In the genomic region with DNA sequence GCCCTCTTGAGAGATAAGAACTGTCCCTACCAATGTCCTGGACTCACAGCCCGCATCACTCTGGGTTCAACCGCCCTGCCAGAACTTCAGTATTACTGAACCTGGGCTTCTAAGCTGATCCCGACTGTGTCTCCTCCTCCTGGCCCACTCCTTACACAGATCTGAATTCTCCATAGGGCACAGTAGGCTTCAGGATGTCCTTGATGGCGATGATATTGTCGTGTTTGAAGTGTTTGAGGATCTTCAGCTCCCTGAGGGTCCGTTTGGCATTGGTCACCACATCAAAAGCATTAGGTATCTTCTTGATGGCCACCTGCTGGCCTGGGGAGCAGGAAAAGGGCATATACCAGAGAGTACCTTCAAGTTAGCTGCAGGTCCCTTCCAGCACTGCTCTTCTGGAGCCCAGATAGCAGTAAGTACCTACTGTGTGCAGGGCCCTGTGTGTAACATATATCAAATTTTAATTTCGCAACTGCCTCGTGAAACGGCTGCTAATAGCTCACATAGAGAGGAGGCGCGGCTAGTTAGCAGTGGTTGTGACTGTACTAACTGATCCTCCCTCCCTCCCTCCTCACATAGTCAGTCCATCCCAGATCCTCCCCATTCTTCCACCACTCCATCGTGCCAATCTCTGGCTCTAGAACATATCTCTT, we compare ENCODE assay signal across 9 mouse cellular contexts. TPM values are rescaled to one million over a fixed set of nuclear protein-coding genes. Genes with fewer than 3 reads are reported as not detected.
DNase-seq lines count a peak whose midpoint lies in the region; ATAC-seq and TF ChIP-seq lines count a peak whose summit lies in the region.
"Had no signal": no experiment of that assay in that cellular context is flagged by ENCODE, and none has a peak within 500 bp of the region (broad histone marks: within the 10 kb centered on the region; RNA-seq: fewer than 3 reads in every experiment).

No protein-coding gene starts in this region.

- peak overlapping the region; percentile 90; the same call in 1 of the 2 replicates for H3K27ac ChIP-seq in gastrocnemius, adult 2 months
- peak overlapping the region; percentile 90; the same call in 1 of the 2 replicates for H3K27ac ChIP-seq in forebrain, embryonic 13.5 days
- H3K27ac ChIP-seq in liver, embryonic 13.5 days, result no peak overlapping the region

- no peaks in the 10 kb centered on the region for H3K27me3 ChIP-seq in C2C12 (ENCODE audit: control insufficient read depth, insufficient read depth, insufficient read length)
- H3K27me3 ChIP-seq in forebrain, embryonic 13.5 days, result no peaks in the 10 kb centered on the region
- no peaks in the 10 kb centered on the region for H3K27me3 ChIP-seq in liver, embryonic 13.5 days

- peak overlapping the region; percentile 84 for H3K9ac ChIP-seq in forebrain, embryonic 13.5 days
- H3K9ac ChIP-seq in liver, embryonic 13.5 days, result peak overlapping the region; percentile 80

- H3K4me2 ChIP-seq in forebrain, embryonic 13.5 days, result peak overlapping the region; percentile 85
- peak overlapping the region; percentile 92 for H3K4me2 ChIP-seq in liver, embryonic 13.5 days

- H3K79me3 ChIP-seq in C2C12 (ENCODE audit: low read depth), result peaks cover 25% of the 10 kb centered on the region

- H3ac ChIP-seq in C2C12 (ENCODE audit: control insufficient read depth, insufficient read length, low read depth), result no peak overlapping the region

- H3K79me2 ChIP-seq in C2C12 (ENCODE audit: control insufficient read depth, insufficient read depth), result peaks cover 41% of the 10 kb centered on the region

- peaks cover 56% of the 10 kb centered on the region for H3K4me1 ChIP-seq in forebrain, embryonic 13.5 days
- H3K4me1 ChIP-seq in liver, embryonic 13.5 days (replicated peaks), result peaks cover 24% of the 10 kb centered on the region

- DNase-seq in gastrocnemius, adult 2 months, result no peak
- no peak for DNase-seq in gastrocnemius, postnatal 10 days
- DNase-seq in liver, embryonic 13.5 days, result no peak
- DNase-seq in thymus, postnatal 14 days, result no peak
- no peak for DNase-seq in left cerebral cortex, postnatal 14 days (ENCODE audit: low spot score in 2 of 2)
- DNase-seq in layer of hippocampus, postnatal 14 days (ENCODE audit: low spot score in 2 of 2), result no peak
- DNase-seq: B cell, adult 2 months had no signal

- no peak for ATAC-seq in forebrain, embryonic 13.5 days
- ATAC-seq in liver, embryonic 13.5 days (ENCODE audit: low read depth), result no peak

- no peaks in the 10 kb centered on the region for H3K9me3 ChIP-seq in forebrain, embryonic 13.5 days (replicated peaks)
- no peaks in the 10 kb centered on the region for H3K9me3 ChIP-seq in liver, embryonic 13.5 days (replicated peaks)

- TF ChIP-seq CTCF in gastrocnemius, adult 2 months (IDR thresholded peaks at IDR 0.05), result no peak
- no peak for TF ChIP-seq CTCF in C2C12 (IDR thresholded peaks at IDR 0.05; ENCODE audit: control insufficient read depth, insufficient read depth, insufficient read length)

- peak overlapping the region; percentile 83 for H3K4me3 ChIP-seq in gastrocnemius, adult 2 months
- peak overlapping the region; percentile 94 for H3K4me3 ChIP-seq in C2C12 (ENCODE audit: insufficient read depth, poor library complexity, severe bottlenecking)
- H3K4me3 ChIP-seq in forebrain, embryonic 13.5 days, result peak overlapping the region; percentile 67
- H3K4me3 ChIP-seq in liver, embryonic 13.5 days (replicated peaks), result peak overlapping the region; percentile 87

- peaks cover 49% of the 10 kb centered on the region for H3K36me3 ChIP-seq in C2C12 (ENCODE audit: control insufficient read depth, insufficient read depth)
- peaks cover 48% of the 10 kb centered on the region for H3K36me3 ChIP-seq in forebrain, embryonic 13.5 days (ENCODE audit: poor library complexity, severe bottlenecking)
- peaks cover 39% of the 10 kb centered on the region for H3K36me3 ChIP-seq in liver, embryonic 13.5 days

- intact Hi-C loops in gastrocnemius, adult 2 months (cut with DNase I), result no loop called here
- intact Hi-C loops in left cerebral cortex, postnatal 14 days (cut with DNase I), result loop anchor here (5.0 kb wide), 1 partner anchor 41 kb away; the partner anchor contains the start of gene Rnf112

- WGBS in forebrain, embryonic 13.5 days, result 82% methylated on average over 12 of the region's 12 CpGs
- whole genome bisulfite sequencing in liver, embryonic 13.5 days (ENCODE audit: insufficient replicate concordance), result 68% methylated on average over 12 of the region's 12 CpGs

TF ChIP-seq in C2C12, 6 proteins besides CTCF, POLR2A, EP300 and RAD21:
- TF ChIP-seq USF1 (IDR thresholded peaks at IDR 0.05; ENCODE audit: low read depth) (no peak), CEBPB (IDR thresholded peaks at IDR 0.05; ENCODE audit: low read depth) (peak; percentile 10)

RNA-seq across cellular contexts. Expression of gene Mapk7, which starts 1.3 kb away (rescaled TPM):
- 1 to 10 TPM; 2.7 to 2.9 TPM for total RNA-seq in gastrocnemius, adult 2 months (2021)
- 10 to 100 TPM in 1 of 2 experiments, 1 to 10 TPM in 1; 8.4 to 12.9 TPM for total RNA-seq in gastrocnemius, postnatal 10 days (2021)
- polyA plus RNA-seq in C2C12 (2012; fragmentation: generic; extraction: Trizol), result 21.3 TPM
- polyA plus RNA-seq in forebrain, embryonic 13.5 days (2015; fragmentation: Nextera tagmentation; extraction: Ambion mirVana), result 91.2 and 96.8 TPM in 2 replicates
- 7.2 and 8.8 TPM in 2 replicates for polyA plus RNA-seq in liver, embryonic 13.5 days (2015; fragmentation: Nextera tagmentation; extraction: Ambion mirVana)
- total RNA-seq in left cerebral cortex, postnatal 14 days (2021), result 10 to 100 TPM; 30.5 to 32.4 TPM
- total RNA-seq in layer of hippocampus, postnatal 14 days (2021), result 10 to 100 TPM; 32.8 to 36.2 TPM

RNA-seq across cellular contexts. Expression of gene Mfap4, which starts 7.6 kb away (rescaled TPM):
- 10 to 100 TPM in 1 of 2 experiments, 1 to 10 TPM in 1; 6.9 to 36.6 TPM for total RNA-seq in gastrocnemius, adult 2 months (2021)
- total RNA-seq in gastrocnemius, postnatal 10 days (2021), result 100 to 1,000 TPM; 245 to 288 TPM
- not detected for polyA plus RNA-seq in C2C12 (2012; fragmentation: generic; extraction: Trizol)
- polyA plus RNA-seq in forebrain, embryonic 13.5 days (2015; fragmentation: Nextera tagmentation; extraction: Ambion mirVana), result 56.9 and 57.1 TPM in 2 replicates
- 8.4 and 9.3 TPM in 2 replicates for polyA plus RNA-seq in liver, embryonic 13.5 days (2015; fragmentation: Nextera tagmentation; extraction: Ambion mirVana)
- total RNA-seq in left cerebral cortex, postnatal 14 days (2021), result 10 to 100 TPM; 11.1 to 11.6 TPM
- 10 to 100 TPM in 1 of 2 experiments, 1 to 10 TPM in 1; 8.5 to 12.5 TPM for total RNA-seq in layer of hippocampus, postnatal 14 days (2021)

RNA-seq across cellular contexts. Expression of gene B9d1, which starts 12.1 kb away (rescaled TPM):
- total RNA-seq in gastrocnemius, adult 2 months (2021), result 1 to 10 TPM; 3.4 to 7.0 TPM
- total RNA-seq in gastrocnemius, postnatal 10 days (2021), result 1 to 10 TPM; 5.9 to 9.7 TPM
- polyA plus RNA-seq in C2C12 (2012; fragmentation: generic; extraction: Trizol), result 45.7 TPM
- 43.4 and 48.2 TPM in 2 replicates for polyA plus RNA-seq in forebrain, embryonic 13.5 days (2015; fragmentation: Nextera tagmentation; extraction: Ambion mirVana)
- polyA plus RNA-seq in liver, embryonic 13.5 days (2015; fragmentation: Nextera tagmentation; extraction: Ambion mirVana), result 2.1 and 4.0 TPM in 2 replicates
- 10 to 100 TPM; 38.0 to 44.1 TPM for total RNA-seq in left cerebral cortex, postnatal 14 days (2021)
- total RNA-seq in layer of hippocampus, postnatal 14 days (2021), result 10 to 100 TPM; 37.3 to 37.4 TPM

RNA-seq across cellular contexts. Expression of gene Rnf112, which starts 38.9 kb away (rescaled TPM):
- under 1 TPM in 1 of 2 experiments, not detected in 1; 0.11 TPM for total RNA-seq in gastrocnemius, adult 2 months (2021)
- 1 to 10 TPM; 2.0 to 2.6 TPM for total RNA-seq in gastrocnemius, postnatal 10 days (2021)
- not detected for polyA plus RNA-seq in C2C12 (2012; fragmentation: generic; extraction: Trizol)
- 10.1 and 12.2 TPM in 2 replicates for polyA plus RNA-seq in forebrain, embryonic 13.5 days (2015; fragmentation: Nextera tagmentation; extraction: Ambion mirVana)
- polyA plus RNA-seq in liver, embryonic 13.5 days (2015; fragmentation: Nextera tagmentation; extraction: Ambion mirVana), result 0.06 and 0.09 TPM in 2 replicates
- total RNA-seq in left cerebral cortex, postnatal 14 days (2021), result 100 to 1,000 TPM; 275 to 322 TPM
- 100 to 1,000 TPM; 328 to 329 TPM for total RNA-seq in layer of hippocampus, postnatal 14 days (2021)

Comparison
In these comparisons a context has a peak if more than half of its experiments do, and no peak if none do; other contexts are left out.
1. RNA of gene Mfap4, which starts 7.6 kb away (total RNA-seq): 245 to 288 TPM in gastrocnemius, postnatal 10 days; 6.9 to 36.6 TPM in gastrocnemius, adult 2 months, 8.5 to 12.5 TPM in layer of hippocampus, postnatal 14 days and 11.1 to 11.6 TPM in left cerebral cortex, postnatal 14 days; every median in the first group is over 4 times any median in the second.
2. Peak in every context shown above with its lines, with median percentiles within 50 percentile points of each other: H3K4me3 ChIP-seq.